Mouse (Mus musculus) cortical plate, adult 2 months (tissue): ENCODE measurements around the gene Resf1.

Source experiments
- CTCF ChIP-seq: fragments of 200-500 bp; IDR thresholded peaks from 2 replicates; pipeline ENCODE4 v1.5.1; 2011; ENCODE audit warnings: mild to moderate bottlenecking, control low read depth, low read length; ENCODE audit not compliant: insufficient read depth; ENCODE audit errors: extremely low read depth
- POLR2A ChIP-seq: fragments of 200-500 bp; IDR thresholded peaks from 2 replicates; pipeline ENCODE4 v1.6.1; 2011; ENCODE audit warnings: mild to moderate bottlenecking, low read length, control low read depth; ENCODE audit not compliant: insufficient read depth; ENCODE audit errors: extremely low read depth

GRCm38 (mm10) chr6:149383531-149383930, 74.3 kb downstream of the Resf1 start:
- TF ChIP-seq POLR2A, result no peak
- TF ChIP-seq CTCF, result no peak
